Mouse (Mus musculus) heart, embryonic 14.5 days (tissue): ENCODE results near the gene Stard3. TPM values are rescaled to one million over a fixed set of nuclear protein-coding genes. Genes with fewer than 3 reads are reported as not detected.

Experiments
- ATAC-seq: fragments of 200-750 bp; cut with Nextera tagmentation; 2 replicates; pipeline ENCODE4 v1.8.0; 2017; ENCODE audit warnings: low read depth, moderate TSS enrichment; ENCODE audit not compliant: insufficient number of reproducible peaks, insufficient read depth, low FRiP score
- H3K27ac ChIP-seq, 2 experiments: fragments of 200-500 bp in 1 of 2; fragments of 300-500 bp in 1 of 2; sonication (generic) in 1 of 2; replicated peaks in 1 of 2; 2 replicates each; pipeline ENCODE4 v1.5.1; 2012 to 2014; ENCODE audit warnings: low read depth in 2 of 2, low read length in 2 of 2, control low read depth in 1 of 2, mild to moderate bottlenecking in 1 of 2, mixed read lengths in 1 of 2; ENCODE audit not compliant: control insufficient read depth in 1 of 2, insufficient read depth in 1 of 2
- H3K27me3 ChIP-seq: fragments of 300-500 bp; sonication (generic); 2 replicates; pipeline ENCODE4 v1.6.1; 2014; ENCODE audit warnings: mild to moderate bottlenecking, low read length, control low read depth; ENCODE audit not compliant: control insufficient read depth, insufficient read depth
- H3K36me3 ChIP-seq: fragments of 300-500 bp; sonication (generic); 2 replicates; pipeline ENCODE4 v1.6.1; 2014; ENCODE audit warnings: mild to moderate bottlenecking, control low read depth, low read length, mixed read lengths; ENCODE audit not compliant: control insufficient read depth, insufficient read depth
- H3K4me1 ChIP-seq, 2 experiments: fragments of 200-500 bp in 1 of 2; fragments of 300-500 bp in 1 of 2; sonication (generic) in 1 of 2; 2 replicates each; pipeline ENCODE4 v1.6.1; 2012 to 2014; ENCODE audit warnings: low read length in 2 of 2, control low read depth in 1 of 2, mixed read lengths in 1 of 2; ENCODE audit not compliant: control insufficient read depth in 2 of 2, insufficient read depth in 2 of 2
- H3K4me2 ChIP-seq: fragments of 300-500 bp; sonication (generic); 2 replicates; pipeline ENCODE4 v1.6.1; 2014; ENCODE audit warnings: mild to moderate bottlenecking, low read length
- H3K4me3 ChIP-seq, 2 experiments: fragments of 200-500 bp in 1 of 2; fragments of 300-500 bp in 1 of 2; sonication (generic) in 1 of 2; 2 replicates each; pipeline ENCODE4 v1.5.1; 2012 to 2014; ENCODE audit warnings: low read length in 2 of 2, mild to moderate bottlenecking in 2 of 2, control low read depth in 1 of 2, low read depth in 1 of 2, moderate library complexity in 1 of 2; ENCODE audit not compliant: control insufficient read depth in 1 of 2, insufficient read depth in 1 of 2
- H3K9ac ChIP-seq: fragments of 300-500 bp; sonication (generic); 2 replicates; pipeline ENCODE4 v1.6.1; 2014; ENCODE audit warnings: mild to moderate bottlenecking, low read length
- H3K9me3 ChIP-seq: fragments of 300-500 bp; sonication (generic); 2 replicates; pipeline ENCODE4 v1.6.1; 2016; ENCODE audit warnings: low read length, control low read depth; ENCODE audit not compliant: control insufficient read depth
- WGBS: fragments of 180-500 bp; shearing (Covaris S2); extraction: QIAGEN DNeasy Blood & Tissue Kit; methylation state at CpG from one replicate; pipeline ENCODE4 v1.1.7; 2014; 5-methylcytosine and 5-hydroxymethylcytosine counted together
- polyA plus RNA-seq: library from polyadenylated mRNA; unstranded; fragments of >200 nt; fragmentation: Nextera tagmentation; extraction: Ambion mirVana; gene quantifications from 2 replicates; pipeline ENCODE4 v1.2.1, GENCODE M21; 2014

The Stard3 gene
- polyA plus RNA-seq, 1 experiment from 2014 or later, result 33.1 TPM

- peaks cover 1% of the 10 kb centered on the region for H3K36me3 ChIP-seq
- 47% methylated on average over 25 of the region's 25 CpGs for WGBS
- peak within 1 kb of the TSS in 1 of 2 experiments; percentile 91; a peak in 2 of 4 replicates for H3K27ac ChIP-seq
- peaks cover 42 to 66% of the 10 kb centered on the region in 2 experiments for H3K4me1 ChIP-seq
- no peak for ATAC-seq
- peaks cover 12% of the 10 kb centered on the region; the same call in 1 of the 2 replicates for H3K27me3 ChIP-seq
- peak within 1 kb of the TSS; percentile 89 for H3K9ac ChIP-seq
- H3K9me3 ChIP-seq, result no peaks in the 10 kb centered on the region
- H3K4me2 ChIP-seq, result peak within 1 kb of the TSS; percentile 73
- H3K4me3 ChIP-seq, result 0 out of 4 replicates have a peak within 1 kb of the TSS, but pooled peaks of 1 of the 2 experiments have one; percentile 53
These were observed 27.7 kb downstream of the Stard3 start, which contains the start of gene Pnmt for GRCm38 (mm10) chr11:98385638-98386585. Gene Pnmt, plus strand, starts transcription at chr11:98386450.

- peaks cover 45 to 72% of the 10 kb centered on the region in 2 experiments for H3K4me1 ChIP-seq
- H3K36me3 ChIP-seq, result no peaks in the 10 kb centered on the region
- peak overlapping the region; percentile 73 for H3K4me2 ChIP-seq
- H3K27ac ChIP-seq, result no peak overlapping the region
- peak overlapping the region; percentile 89; the same call in 1 of the 2 replicates for H3K9ac ChIP-seq
- no peak overlapping the region for H3K4me3 ChIP-seq
- no peaks in the 10 kb centered on the region for H3K9me3 ChIP-seq
- 16% methylated on average over 24 of the region's 24 CpGs for WGBS
- H3K27me3 ChIP-seq, result peaks cover 12% of the 10 kb centered on the region; the same call in 1 of the 2 replicates
- no peak for ATAC-seq
These were observed 28.4 kb downstream of the Stard3 start for GRCm38 (mm10) chr11:98386596-98386995.

- Histone ChIP-seq H3K27ac (no peak overlapping the region), H3K4me2 (no peak overlapping the region; the same call in 1 of the 2 replicates), H3K36me3 (no peaks in the 10 kb centered on the region), H3K9ac (peak overlapping the region; percentile 25; the same call in 1 of the 2 replicates), H3K4me3 (no peak overlapping the region), H3K4me1 (peaks cover 51 to 77% of the 10 kb centered on the region in 2 experiments), H3K9me3 (no peaks in the 10 kb centered on the region), H3K27me3 (peaks cover 12% of the 10 kb centered on the region; the same call in 1 of the 2 replicates)
- no peak for ATAC-seq
- 54% methylated on average over 14 of the region's 14 CpGs for WGBS
These were observed 28.9 kb downstream of the Stard3 start for GRCm38 (mm10) chr11:98387056-98387577.

DNA sequence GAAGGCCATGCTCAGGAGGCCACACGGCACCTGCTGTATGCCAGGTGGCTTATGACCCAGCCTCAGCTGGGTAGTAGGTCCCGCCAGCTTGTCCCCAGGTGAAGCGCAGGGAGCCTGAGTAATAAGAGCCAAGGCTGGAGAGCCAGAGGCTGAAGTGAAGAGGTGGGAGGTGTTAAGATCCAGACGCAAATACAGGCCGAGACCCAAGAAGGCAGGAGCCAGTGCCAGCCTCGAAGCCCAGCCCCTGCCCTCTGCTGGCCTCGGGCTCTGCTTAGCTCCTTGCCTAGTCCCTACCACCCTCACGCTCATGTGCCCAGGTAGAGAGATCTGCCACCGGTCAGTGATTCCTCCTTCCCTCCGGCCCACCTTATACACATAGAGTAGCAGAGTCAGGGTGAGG is 30.1 kb downstream of the Stard3 start:
- no peaks in the 10 kb centered on the region for H3K36me3 ChIP-seq
- 71% methylated on average over 10 of the region's 10 CpGs for WGBS
- H3K4me3 ChIP-seq, result no peak overlapping the region
- no peaks in the 10 kb centered on the region for H3K9me3 ChIP-seq
- H3K27ac ChIP-seq, result no peak overlapping the region
- no peak overlapping the region for H3K9ac ChIP-seq
- no peak for ATAC-seq
- H3K4me2 ChIP-seq, result no peak overlapping the region
- H3K27me3 ChIP-seq, result peaks cover 12% of the 10 kb centered on the region; the same call in 1 of the 2 replicates
- H3K4me1 ChIP-seq, result peaks cover 57 to 84% of the 10 kb centered on the region in 2 experiments

- Histone ChIP-seq H3K27me3 (peaks cover 12% of the 10 kb centered on the region; the same call in 1 of the 2 replicates), H3K9ac (peak overlapping the region; percentile 40; the same call in 1 of the 2 replicates), H3K27ac (no peak overlapping the region)
These were observed 31.1 kb downstream of the Stard3 start for GRCm38 (mm10) chr11:98389221-98389780.

GRCm38 (mm10) chr11:98390141-98390540 is 32.0 kb downstream of the Stard3 start:
- Histone ChIP-seq H3K27ac (no peak overlapping the region), H3K9ac (0 out of 2 replicates have a peak overlapping the region, but pooled peaks have one; percentile 21), H3K4me3 (no peak overlapping the region), H3K27me3 (peaks cover 12% of the 10 kb centered on the region; the same call in 1 of the 2 replicates), H3K4me1 (peaks cover 60 to 85% of the 10 kb centered on the region in 2 experiments), H3K9me3 (no peaks in the 10 kb centered on the region), H3K36me3 (no peaks in the 10 kb centered on the region), H3K4me2 (no peak overlapping the region)
- ATAC-seq, result no peak
- 76% methylated on average over 12 of the region's 12 CpGs for WGBS

More at GRCm38 (mm10) chr11:98389221-98389780, 31.1 kb downstream of the Stard3 start:
- Histone ChIP-seq H3K9me3 (no peaks in the 10 kb centered on the region), H3K4me1 (peaks cover 62 to 88% of the 10 kb centered on the region in 2 experiments), H3K36me3 (no peaks in the 10 kb centered on the region), H3K4me3 (no peak overlapping the region), H3K4me2 (no peak overlapping the region)
- no peak for ATAC-seq
- WGBS, result 18% methylated on average over 9 of the region's 9 CpGs

DNA sequence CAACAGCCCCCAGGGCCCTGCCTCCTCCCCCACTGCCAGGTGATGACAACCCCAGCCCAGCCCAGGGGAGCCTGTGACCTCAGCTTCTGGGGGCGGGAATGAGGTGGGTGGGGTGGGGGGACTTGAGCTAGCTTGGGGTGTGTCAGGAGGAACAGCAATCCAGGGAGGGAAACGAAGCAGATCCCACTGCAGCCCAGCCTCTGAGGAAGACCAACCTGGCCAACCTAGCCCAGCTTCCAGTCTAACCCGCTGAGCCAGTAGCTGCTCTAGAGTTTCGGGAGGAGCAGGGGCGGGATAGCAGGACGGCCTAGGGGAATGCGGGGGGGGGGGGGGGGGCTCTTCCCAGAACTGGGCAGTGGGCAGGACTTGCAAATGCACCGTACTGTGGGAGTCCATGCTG is 33.9 kb downstream of the Stard3 start:
- peak overlapping the region; percentile 88 to 99 for H3K27ac ChIP-seq
- peak overlapping the region; percentile 41; the same call in 1 of the 2 replicates for H3K4me2 ChIP-seq
- H3K36me3 ChIP-seq, result no peaks in the 10 kb centered on the region
- no peak overlapping the region for H3K4me3 ChIP-seq
- H3K9me3 ChIP-seq, result no peaks in the 10 kb centered on the region
- H3K4me1 ChIP-seq, result peaks cover 56 to 73% of the 10 kb centered on the region in 2 experiments
- H3K27me3 ChIP-seq, result peaks cover 9% of the 10 kb centered on the region; the same call in 1 of the 2 replicates
- no peak for ATAC-seq
- peak overlapping the region; percentile 64; the same call in 1 of the 2 replicates for H3K9ac ChIP-seq
- WGBS, result 8% methylated on average over 7 of the region's 8 CpGs
